Mouse (Mus musculus) hindbrain, embryonic 13.5 days (tissue): ENCODE results near the gene Sike1. TPM values are rescaled to one million over a fixed set of nuclear protein-coding genes. Genes with fewer than 3 reads are reported as not detected.

Source experiments
- ATAC-seq: fragments of 200-750 bp; cut with Nextera tagmentation; 2 replicates; pipeline ENCODE4 v1.8.0; 2017; ENCODE audit warnings: moderate TSS enrichment; ENCODE audit not compliant: low FRiP score
- H3K27ac ChIP-seq: fragments of 300-500 bp; sonication (generic); 2 replicates; pipeline ENCODE4 v1.5.1; 2015; ENCODE audit warnings: inconsistent platforms, mild to moderate bottlenecking, moderate library complexity
- H3K27me3 ChIP-seq: fragments of 300-500 bp; sonication (generic); 2 replicates; pipeline ENCODE4 v1.6.1; 2015; ENCODE audit warnings: mild to moderate bottlenecking, inconsistent platforms
- H3K36me3 ChIP-seq: fragments of 300-500 bp; sonication (generic); 2 replicates; pipeline ENCODE4 v1.6.1; 2015; ENCODE audit warnings: mild to moderate bottlenecking, inconsistent platforms
- H3K4me1 ChIP-seq: fragments of 300-500 bp; sonication (generic); replicated peaks from 2 replicates; pipeline ENCODE4 v1.6.1; 2015; ENCODE audit warnings: inconsistent platforms
- H3K4me2 ChIP-seq: fragments of 300-500 bp; sonication (generic); 2 replicates; pipeline ENCODE4 v1.6.1; 2015; ENCODE audit warnings: inconsistent platforms, mild to moderate bottlenecking, moderate library complexity
- H3K4me3 ChIP-seq: fragments of 300-500 bp; sonication (generic); 2 replicates; pipeline ENCODE4 v1.5.1; 2015; ENCODE audit warnings: mild to moderate bottlenecking, inconsistent platforms
- H3K9ac ChIP-seq: fragments of 300-500 bp; sonication (generic); 2 replicates; pipeline ENCODE4 v1.6.1; 2015; ENCODE audit warnings: mild to moderate bottlenecking, inconsistent platforms
- H3K9me3 ChIP-seq: fragments of 300-500 bp; sonication (generic); 2 replicates; pipeline ENCODE4 v1.6.1; 2016; ENCODE audit warnings: inconsistent platforms
- WGBS: fragments of 180-500 bp; shearing (Covaris S2); methylation state at CpG from one replicate; pipeline ENCODE4 v1.1.7; 2015; 5-methylcytosine and 5-hydroxymethylcytosine counted together
- polyA plus RNA-seq: library from polyadenylated mRNA; unstranded; fragments of >200 nt; fragmentation: Nextera tagmentation; extraction: Ambion mirVana; gene quantifications from 2 replicates; pipeline ENCODE4 v1.2.1, GENCODE M21; 2015

Sike1 gene
- polyA plus RNA-seq, 1 experiment from 2014 or later = 64.6 TPM

DNA sequence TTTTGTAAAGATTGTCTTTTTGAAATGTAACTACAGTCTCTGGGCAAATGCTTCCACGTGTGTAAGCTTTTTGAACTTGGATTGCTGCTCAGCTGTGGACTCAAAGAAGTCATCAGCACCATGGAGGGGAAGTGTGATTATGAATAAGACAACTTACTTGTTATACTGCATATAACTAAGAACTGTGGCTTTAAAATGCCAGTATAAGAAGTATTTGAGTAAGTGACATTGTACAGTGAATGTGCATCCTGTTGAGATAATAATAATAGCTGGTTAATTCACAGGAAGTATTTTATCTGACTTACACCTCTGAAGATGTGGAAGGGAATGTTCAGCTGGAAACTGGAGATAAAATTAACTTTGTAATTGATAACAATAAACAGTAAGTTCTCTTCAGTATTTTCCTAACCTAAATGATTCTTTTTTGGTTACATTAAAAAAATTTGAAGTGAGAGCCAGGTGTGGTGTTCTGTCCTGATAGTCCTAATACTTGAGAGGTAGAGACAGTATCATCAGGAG lies 45.4 kb downstream of the Sike1 start:
- 95% methylated on average over 1 of the region's 1 CpGs for WGBS
- H3K36me3 ChIP-seq = peaks cover 63% of the 10 kb centered on the region
- H3K9ac ChIP-seq = no peak overlapping the region
- H3K4me2 ChIP-seq = no peak overlapping the region
- H3K4me1 ChIP-seq = no peaks in the 10 kb centered on the region
- no peaks in the 10 kb centered on the region for H3K27me3 ChIP-seq
- H3K9me3 ChIP-seq = no peaks in the 10 kb centered on the region
- H3K27ac ChIP-seq = no peak overlapping the region
- no peak overlapping the region for H3K4me3 ChIP-seq
- no peak for ATAC-seq

DNA sequence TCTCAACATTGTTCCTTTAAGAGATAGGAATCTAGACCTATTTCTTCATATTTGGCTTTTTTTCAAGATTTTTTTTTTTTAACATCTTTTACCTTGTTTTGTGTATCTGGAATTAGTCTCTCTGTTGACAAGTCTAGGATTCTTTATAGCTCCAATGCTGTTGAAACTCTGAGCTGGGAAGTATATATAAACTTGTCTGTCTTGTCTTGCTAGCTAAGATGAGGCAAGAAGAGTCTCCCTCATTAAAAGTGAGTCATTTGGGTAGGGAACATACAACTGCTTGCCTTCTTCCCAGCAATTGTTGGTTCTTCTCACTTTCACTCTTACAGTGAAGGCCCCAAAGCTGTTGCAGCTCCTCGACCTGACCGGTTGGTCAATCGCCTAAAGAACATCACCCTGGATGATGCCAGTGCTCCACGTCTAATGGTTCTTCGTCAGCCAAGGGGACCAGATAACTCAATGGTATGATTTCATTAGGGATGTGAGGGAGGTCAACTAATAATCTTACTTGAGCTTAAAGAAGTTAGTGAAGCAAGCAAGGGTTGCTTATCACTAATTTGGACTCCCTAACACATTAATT lies 60.6 kb downstream of the Sike1 start:
- ATAC-seq = no peak
- peaks cover 15% of the 10 kb centered on the region for H3K4me1 ChIP-seq
- no peaks in the 10 kb centered on the region for H3K9me3 ChIP-seq
- H3K27me3 ChIP-seq = no peaks in the 10 kb centered on the region
- 92% methylated on average over 5 of the region's 5 CpGs for WGBS
- no peak overlapping the region for H3K4me3 ChIP-seq
- H3K27ac ChIP-seq = no peak overlapping the region
- H3K9ac ChIP-seq = no peak overlapping the region
- peaks cover 63% of the 10 kb centered on the region for H3K36me3 ChIP-seq
- no peak overlapping the region for H3K4me2 ChIP-seq

DNA sequence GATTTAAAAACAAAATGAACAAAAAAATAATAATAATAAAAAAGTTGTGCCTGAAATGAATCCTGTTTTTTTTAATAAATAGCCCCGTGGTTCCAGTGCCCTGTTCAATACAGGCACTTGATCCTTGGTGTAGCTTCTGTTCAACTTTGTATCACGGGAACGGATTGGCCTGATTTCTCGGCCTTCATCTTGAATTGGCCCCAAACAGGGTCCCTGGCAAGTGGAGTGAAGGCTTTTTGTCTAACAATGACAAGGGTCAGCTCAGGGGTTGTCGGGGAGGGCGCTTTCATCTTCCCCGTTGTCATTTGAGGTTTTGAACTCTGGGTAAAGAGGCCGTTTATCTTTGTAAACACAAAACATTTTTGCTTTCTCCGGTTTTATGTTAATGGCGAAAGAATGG lies 62.2 kb downstream of the Sike1 start:
- H3K4me2 ChIP-seq = peak overlapping the region; percentile 78
- H3K4me1 ChIP-seq = peaks cover 15% of the 10 kb centered on the region
- peak overlapping the region; percentile 88 for H3K9ac ChIP-seq
- peak; percentile 70 for ATAC-seq
- H3K27ac ChIP-seq = peak overlapping the region; percentile 94
- H3K27me3 ChIP-seq = no peaks in the 10 kb centered on the region
- H3K36me3 ChIP-seq = peaks cover 65% of the 10 kb centered on the region
- H3K4me3 ChIP-seq = peak overlapping the region; percentile 71
- WGBS = under 1% methylated on average over 10 of the region's 10 CpGs
- H3K9me3 ChIP-seq = no peaks in the 10 kb centered on the region

Other genes with a start within 250 kb of the Sike1 start
- gene Tshb, start 213.0 kb upstream of the Sike1 start, polyA plus RNA-seq = 0.13 and 0.30 TPM in 2 replicates
- gene Sycp1, start 59.6 kb upstream of the Sike1 start, polyA plus RNA-seq = not detected in 2 replicates
- 0.08 TPM in 1 of 2 replicates, not detected in the other for gene Nr1h5, start 31.6 kb upstream of the Sike1 start, polyA plus RNA-seq
- 448 and 460 TPM in 2 replicates for gene Csde1, start 24.7 kb downstream of the Sike1 start, polyA plus RNA-seq
- gene Nras, start 62.6 kb downstream of the Sike1 start, polyA plus RNA-seq = 109 and 111 TPM in 2 replicates
- not detected in 2 replicates for gene Ampd1, start 78.3 kb downstream of the Sike1 start, polyA plus RNA-seq
- 1.3 and 1.5 TPM in 2 replicates for gene Dennd2c, start 106.9 kb downstream of the Sike1 start, polyA plus RNA-seq
- 233 and 236 TPM in 2 replicates for gene Bcas2, start 175.9 kb downstream of the Sike1 start, polyA plus RNA-seq